Mouse (Mus musculus) kidney, embryonic 16.5 days (tissue): Measurements from ENCODE around the gene Catsper3. TPM values are rescaled to one million over a fixed set of nuclear protein-coding genes. Genes with fewer than 3 reads are reported as not detected.

Experiments
- ATAC-seq: fragments of 200-750 bp; cut with Nextera tagmentation; 2 replicates; pipeline ENCODE4 v1.8.0; 2017; ENCODE audit warnings: moderate TSS enrichment; ENCODE audit not compliant: low FRiP score, low TSS enrichment
- H3K27ac ChIP-seq: fragments of 300-500 bp; sonication (generic); 2 replicates; pipeline ENCODE4 v1.5.1; 2014; ENCODE audit warnings: low read length
- H3K27me3 ChIP-seq: fragments of 300-500 bp; sonication (generic); 2 replicates; pipeline ENCODE4 v1.6.1; 2014; ENCODE audit warnings: low read length, control low read depth, mixed read lengths; ENCODE audit not compliant: insufficient read depth
- H3K36me3 ChIP-seq: fragments of 300-500 bp; sonication (generic); 2 replicates; pipeline ENCODE4 v1.6.1; 2014; ENCODE audit warnings: low read length, control low read depth, mixed read lengths; ENCODE audit not compliant: insufficient read depth
- H3K4me1 ChIP-seq: fragments of 300-500 bp; sonication (generic); 2 replicates; pipeline ENCODE4 v1.6.1; 2014; ENCODE audit warnings: low read length, control low read depth, mixed read lengths; ENCODE audit not compliant: insufficient read depth
- H3K4me2 ChIP-seq: fragments of 300-500 bp; sonication (generic); replicated peaks from 2 replicates; pipeline ENCODE4 v1.6.1; 2014; ENCODE audit warnings: low read depth, low read length
- H3K4me3 ChIP-seq: fragments of 300-500 bp; sonication (generic); 2 replicates; pipeline ENCODE4 v1.5.1; 2014; ENCODE audit warnings: mild to moderate bottlenecking, low read length
- H3K9ac ChIP-seq: fragments of 300-500 bp; sonication (generic); replicated peaks from 2 replicates; pipeline ENCODE4 v1.6.1; 2014; ENCODE audit warnings: low read length
- H3K9me3 ChIP-seq: fragments of 300-500 bp; sonication (generic); 2 replicates; pipeline ENCODE4 v1.6.1; 2016; ENCODE audit warnings: low read length, control low read depth
- WGBS: fragments of 180-500 bp; shearing (Covaris S2); extraction: QIAGEN DNeasy Blood & Tissue Kit; methylation state at CpG from one replicate; pipeline ENCODE4 v1.1.7; 2014; 5-methylcytosine and 5-hydroxymethylcytosine counted together
- polyA plus RNA-seq: library from polyadenylated mRNA; unstranded; fragments of >200 nt; fragmentation: Nextera tagmentation; extraction: Ambion mirVana; gene quantifications from 2 replicates; pipeline ENCODE4 v1.2.1, GENCODE M21; 2015

Gene Catsper3
- polyA plus RNA-seq, 1 experiment from 2014 or later = 0.16 TPM

DNA sequence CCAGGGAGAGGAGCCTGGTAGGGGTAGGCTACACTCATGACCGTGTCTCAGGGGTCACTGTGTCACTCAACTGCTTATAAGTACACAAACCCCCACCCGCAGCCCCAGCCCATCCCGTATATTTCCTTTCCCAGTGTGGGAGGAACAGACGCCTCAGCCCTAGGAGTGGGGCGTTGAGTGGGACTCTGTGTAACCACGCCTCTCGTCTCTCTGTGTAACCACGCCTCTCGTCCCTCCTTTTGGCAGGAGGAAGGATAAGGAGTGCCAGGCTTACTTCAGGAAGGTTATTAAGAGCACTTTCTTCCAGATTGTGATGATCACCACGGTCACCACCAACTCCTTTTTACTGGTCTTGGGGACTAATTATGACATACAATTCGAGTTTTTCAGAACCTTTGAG lies 1.8 kb downstream of the Catsper3 start:
- no peaks in the 10 kb centered on the region for H3K4me1 ChIP-seq
- H3K4me2 ChIP-seq = no peak overlapping the region
- no peak overlapping the region for H3K9ac ChIP-seq
- H3K36me3 ChIP-seq = no peaks in the 10 kb centered on the region
- no peak; the same call in 1 of the 2 replicates for ATAC-seq
- no peak overlapping the region for H3K4me3 ChIP-seq
- H3K27ac ChIP-seq = no peak overlapping the region
- WGBS = 44% methylated on average over 11 of the region's 11 CpGs
- no peaks in the 10 kb centered on the region for H3K27me3 ChIP-seq
- peaks cover 3% of the 10 kb centered on the region; the same call in 1 of the 2 replicates for H3K9me3 ChIP-seq

DNA sequence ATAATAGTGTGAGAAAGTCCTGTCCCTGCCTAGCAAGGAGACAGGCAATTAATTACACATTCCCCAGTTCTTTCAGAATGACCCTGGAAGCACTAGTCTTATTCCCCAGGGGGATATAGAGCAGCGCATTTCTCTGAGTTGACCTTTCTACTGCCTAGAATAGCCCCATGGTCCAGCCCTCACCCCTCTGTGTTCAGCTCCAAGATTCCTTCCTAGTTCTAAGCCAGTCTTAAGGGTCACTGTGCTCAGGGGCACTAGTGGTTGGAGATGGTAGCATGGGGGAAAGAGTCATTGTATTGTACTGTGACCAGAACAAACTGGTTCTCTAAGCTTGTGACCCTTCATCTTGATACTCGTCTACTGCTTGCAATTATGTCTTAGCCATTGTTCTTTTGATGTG lies 16.9 kb downstream of the Catsper3 start:
- H3K9me3 ChIP-seq = peaks cover 3% of the 10 kb centered on the region; the same call in 1 of the 2 replicates
- no peak overlapping the region for H3K4me2 ChIP-seq
- H3K9ac ChIP-seq = no peak overlapping the region
- 71% methylated on average over 2 of the region's 2 CpGs for WGBS
- H3K4me3 ChIP-seq = no peak overlapping the region
- no peaks in the 10 kb centered on the region for H3K4me1 ChIP-seq
- H3K27me3 ChIP-seq = no peaks in the 10 kb centered on the region
- H3K36me3 ChIP-seq = no peaks in the 10 kb centered on the region
- H3K27ac ChIP-seq = no peak overlapping the region
- ATAC-seq = no peak

DNA sequence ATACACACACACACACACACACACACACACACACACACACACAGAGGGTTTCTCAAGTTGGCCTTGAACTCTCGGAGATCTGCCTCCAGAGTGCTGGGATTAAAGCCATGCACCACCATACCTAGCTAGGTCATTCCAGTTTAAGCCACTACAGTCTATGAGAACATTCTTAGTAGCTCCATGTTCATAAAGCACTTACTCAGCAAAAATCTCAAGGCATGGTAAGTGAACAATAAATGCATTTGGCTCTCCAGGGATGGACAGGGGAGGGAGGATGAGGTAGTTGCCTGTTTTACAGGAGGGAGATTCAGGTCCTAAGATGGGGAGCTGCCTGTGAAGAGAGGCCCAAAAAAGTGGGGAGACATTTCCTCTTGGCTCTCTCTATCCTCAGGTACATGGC lies 19.6 kb downstream of the Catsper3 start:
- WGBS = 88% methylated on average over 1 of the region's 1 CpGs
- ATAC-seq = no peak
- H3K27me3 ChIP-seq = no peaks in the 10 kb centered on the region
- no peak overlapping the region for H3K9ac ChIP-seq
- no peaks in the 10 kb centered on the region for H3K4me1 ChIP-seq
- no peaks in the 10 kb centered on the region for H3K36me3 ChIP-seq
- no peak overlapping the region for H3K4me2 ChIP-seq
- H3K9me3 ChIP-seq = peaks cover 3% of the 10 kb centered on the region; the same call in 1 of the 2 replicates
- no peak overlapping the region for H3K27ac ChIP-seq
- no peak overlapping the region for H3K4me3 ChIP-seq

DNA sequence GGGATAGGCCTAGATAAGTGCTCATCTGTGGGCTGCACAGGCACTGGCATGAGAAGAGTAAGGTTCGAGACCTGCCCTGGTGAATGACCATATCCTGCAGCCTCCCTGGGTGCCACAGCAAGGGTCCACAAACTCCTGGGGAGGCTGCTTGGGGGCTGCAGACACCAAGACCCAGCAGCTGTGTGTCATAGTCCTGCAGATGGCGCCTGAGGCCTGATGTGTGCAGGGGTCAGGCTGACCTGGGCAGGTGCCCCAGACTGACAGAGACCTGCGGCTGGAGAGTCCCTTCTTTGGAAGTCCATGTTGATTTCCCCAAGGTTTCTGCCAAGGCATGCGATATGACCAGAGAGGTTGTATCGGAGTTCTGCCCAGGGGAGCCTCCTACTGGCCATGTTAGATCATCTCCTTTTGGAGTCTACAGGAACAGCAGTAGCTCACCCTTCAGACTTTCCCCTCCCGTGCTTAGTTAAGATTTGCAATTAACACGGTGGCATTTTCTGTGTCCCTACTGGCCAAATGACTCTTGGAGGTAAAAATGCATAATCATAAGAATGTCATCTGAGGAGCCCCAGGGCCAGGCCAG lies 24.8 kb downstream of the Catsper3 start:
- no peak for ATAC-seq
- H3K4me1 ChIP-seq = no peaks in the 10 kb centered on the region
- H3K9me3 ChIP-seq = no peaks in the 10 kb centered on the region

GRCm38 (mm10) chr13:55809707-55810106 lies 25.3 kb downstream of the Catsper3 start:
- Histone ChIP-seq H3K4me2 (no peak overlapping the region), H3K36me3 (no peaks in the 10 kb centered on the region), H3K9me3 (no peaks in the 10 kb centered on the region), H3K4me3 (no peak overlapping the region), H3K9ac (no peak overlapping the region), H3K4me1 (no peaks in the 10 kb centered on the region), H3K27ac (no peak overlapping the region), H3K27me3 (no peaks in the 10 kb centered on the region)
- WGBS = 89% methylated on average over 10 of the region's 10 CpGs
- ATAC-seq = no peak

More for the DNA sequence above, 24.8 kb downstream of the Catsper3 start:
- Histone ChIP-seq H3K27me3 (no peaks in the 10 kb centered on the region), H3K4me2 (no peak overlapping the region), H3K9ac (no peak overlapping the region), H3K27ac (no peak overlapping the region), H3K4me3 (no peak overlapping the region), H3K36me3 (no peaks in the 10 kb centered on the region)
- WGBS = 73% methylated on average over 7 of the region's 7 CpGs

DNA sequence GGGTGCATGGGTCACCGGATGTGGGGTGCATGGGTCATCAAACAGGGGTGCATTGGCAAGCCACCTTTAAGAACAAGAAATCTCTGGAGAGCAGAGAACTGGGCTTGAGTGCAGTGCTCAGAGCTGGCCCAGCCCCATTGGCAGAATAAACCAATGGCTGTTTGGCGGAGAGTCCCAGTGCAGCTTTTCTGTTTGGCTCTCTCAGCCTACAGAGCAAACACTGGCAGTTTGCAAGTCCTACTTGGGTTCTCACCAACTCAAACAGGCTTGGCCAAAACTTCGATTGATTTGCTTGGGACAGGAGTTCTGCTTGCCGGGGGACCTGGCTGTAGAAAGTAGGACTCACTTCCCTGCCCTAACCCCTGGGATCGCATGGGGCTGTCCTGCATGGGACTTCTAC lies 26.6 kb downstream of the Catsper3 start:
- Histone ChIP-seq H3K36me3 (no peaks in the 10 kb centered on the region), H3K4me1 (no peaks in the 10 kb centered on the region), H3K27ac (no peak overlapping the region), H3K9me3 (no peaks in the 10 kb centered on the region), H3K27me3 (no peaks in the 10 kb centered on the region), H3K9ac (no peak overlapping the region), H3K4me2 (no peak overlapping the region), H3K4me3 (no peak overlapping the region)
- 75% methylated on average over 5 of the region's 5 CpGs for WGBS
- no peak for ATAC-seq

DNA sequence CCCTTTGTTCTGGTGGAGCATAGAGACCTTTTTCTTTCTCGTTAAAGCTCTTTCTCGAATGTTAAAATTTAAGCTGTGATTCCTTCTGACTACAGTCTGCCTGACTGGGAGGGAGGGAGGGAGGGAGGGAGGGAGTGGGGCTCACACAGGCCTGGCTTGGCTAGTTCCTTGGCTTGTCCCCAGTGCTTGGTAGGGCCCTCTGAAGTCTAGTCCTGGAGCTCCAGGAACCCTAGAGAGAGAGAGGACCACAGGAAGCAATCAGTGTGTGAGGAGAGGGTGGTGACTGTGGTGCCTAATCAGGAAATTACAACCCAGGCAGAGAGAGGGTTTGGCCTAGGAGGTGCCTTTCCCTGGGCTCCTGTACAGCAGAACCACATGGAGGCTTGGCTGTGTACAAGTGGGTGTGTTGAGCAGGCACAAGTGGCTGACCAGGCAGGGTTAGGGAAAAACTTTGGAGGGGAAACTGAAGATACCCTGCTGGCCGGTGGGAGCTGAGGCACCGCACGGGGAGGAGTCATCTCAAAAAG lies 29.2 kb downstream of the Catsper3 start:
- Histone ChIP-seq H3K4me3 (no peak overlapping the region), H3K4me2 (no peak overlapping the region), H3K9me3 (no peaks in the 10 kb centered on the region), H3K9ac (no peak overlapping the region), H3K4me1 (no peaks in the 10 kb centered on the region), H3K27me3 (peaks cover 2% of the 10 kb centered on the region; the same call in 1 of the 2 replicates), H3K27ac (no peak overlapping the region), H3K36me3 (no peaks in the 10 kb centered on the region)
- ATAC-seq = no peak
- 63% methylated on average over 5 of the region's 5 CpGs for WGBS

DNA sequence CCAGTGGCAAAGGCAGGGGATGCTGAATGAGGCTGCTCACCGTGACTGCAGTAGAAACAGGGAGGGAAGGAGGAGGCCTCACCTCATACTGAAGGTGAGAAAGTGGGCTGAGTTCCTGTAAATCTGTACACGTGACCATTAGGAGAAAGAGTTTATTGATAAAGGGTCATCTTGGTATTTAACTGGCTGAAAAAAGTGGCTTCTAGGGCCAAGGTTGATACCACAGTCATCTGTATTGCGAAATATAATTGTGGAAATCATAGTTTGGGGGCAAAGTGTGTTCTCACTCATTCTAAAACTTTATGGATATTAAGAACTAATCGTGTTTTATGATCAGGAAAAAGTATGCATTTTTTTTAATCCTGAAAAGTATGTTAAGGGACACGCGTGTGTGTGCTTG lies 30.5 kb downstream of the Catsper3 start:
- Histone ChIP-seq H3K9me3 (no peaks in the 10 kb centered on the region), H3K36me3 (no peaks in the 10 kb centered on the region), H3K27me3 (peaks cover 2% of the 10 kb centered on the region; the same call in 1 of the 2 replicates), H3K4me3 (no peak overlapping the region), H3K27ac (no peak overlapping the region), H3K4me2 (no peak overlapping the region), H3K4me1 (no peaks in the 10 kb centered on the region), H3K9ac (no peak overlapping the region)
- ATAC-seq = no peak
- 86% methylated on average over 6 of the region's 6 CpGs for WGBS

DNA sequence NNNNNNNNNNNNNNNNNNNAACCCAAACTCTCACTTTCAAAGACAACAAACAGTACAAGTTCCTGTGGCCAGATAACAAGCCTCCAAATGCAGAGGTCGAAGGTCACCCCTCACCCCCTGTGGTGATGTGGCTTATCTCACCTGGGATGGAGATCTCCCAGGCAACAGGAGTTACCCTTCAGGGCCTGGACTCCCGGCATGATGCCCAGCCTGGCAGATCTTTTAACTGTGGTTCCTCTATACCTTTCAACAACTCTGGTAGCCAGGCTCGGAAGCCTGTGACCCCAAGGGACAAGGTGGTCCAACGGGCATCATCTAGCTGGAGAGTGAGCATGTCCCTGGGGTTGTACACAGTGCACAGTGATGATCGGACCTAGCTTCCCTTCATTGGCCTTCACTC lies 38.1 kb downstream of the Catsper3 start:
- no peak overlapping the region for H3K4me2 ChIP-seq
- H3K27ac ChIP-seq = no peak overlapping the region
- peaks cover 56% of the 10 kb centered on the region for H3K27me3 ChIP-seq
- no peak overlapping the region for H3K9ac ChIP-seq
- H3K9me3 ChIP-seq = no peaks in the 10 kb centered on the region
- no peak overlapping the region for H3K4me3 ChIP-seq
- no peaks in the 10 kb centered on the region for H3K36me3 ChIP-seq
- WGBS = 58% methylated on average over 5 of the region's 5 CpGs
- no peak for ATAC-seq
- 0 out of 2 replicates have a peak, but pooled peaks cover 10% of the 10 kb centered on the region for H3K4me1 ChIP-seq

- Histone ChIP-seq H3K27ac (no peak overlapping the region), H3K36me3 (no peaks in the 10 kb centered on the region), H3K9me3 (no peaks in the 10 kb centered on the region), H3K9ac (no peak overlapping the region), H3K27me3 (peaks cover 74% of the 10 kb centered on the region), H3K4me2 (no peak overlapping the region), H3K4me1 (0 out of 2 replicates have a peak, but pooled peaks cover 10% of the 10 kb centered on the region), H3K4me3 (no peak overlapping the region)
- 15% methylated on average over 10 of the region's 10 CpGs for WGBS
- no peak for ATAC-seq
These were observed 40.0 kb downstream of the Catsper3 start for GRCm38 (mm10) chr13:55824151-55824945.
